Mouse (Mus musculus) cerebellum, adult 2 months (tissue): ENCODE measurements at regions not wholly inside any gene's neighbourhood (a gene's known extent, or its start where the extent isn't known, plus 50 kb on each side); places are given as distances from the start of the nearest gene placed in this dataset.

Experiments used
- DNase-seq, 2 experiments: peaks; one replicate each; pipeline ENCODE4 v3.0.0; 2021
- H3K27ac ChIP-seq: fragments of 200-500 bp; 2 replicates; pipeline ENCODE4 v1.5.1; 2012; ENCODE audit warnings: low read length, control low read depth, inconsistent platforms; ENCODE audit not compliant: insufficient read depth
- H3K27me3 ChIP-seq: fragments of 200-500 bp; 2 replicates; pipeline ENCODE4 v1.6.1; 2012; ENCODE audit warnings: inconsistent platforms, mild to moderate bottlenecking, low read length, moderate library complexity; ENCODE audit not compliant: control insufficient read depth, insufficient read depth
- H3K4me1 ChIP-seq: fragments of 200-500 bp; 2 replicates; pipeline ENCODE4 v1.6.1; 2011; ENCODE audit warnings: low read length; ENCODE audit not compliant: control insufficient read depth, insufficient read depth
- H3K4me3 ChIP-seq: fragments of 200-500 bp; replicated peaks from 2 replicates; pipeline ENCODE3; 2011; ENCODE audit warnings: mild to moderate bottlenecking, low read depth, low read length, control low read depth; ENCODE audit not compliant: insufficient read depth
- CTCF ChIP-seq: fragments of 200-500 bp; IDR thresholded peaks from 2 replicates; pipeline ENCODE4 v1.5.1; 2011; ENCODE audit warnings: low read depth, mild to moderate bottlenecking, control low read depth, low read length, moderate library complexity, borderline replicate concordance; ENCODE audit not compliant: insufficient read depth
- POLR2A ChIP-seq: fragments of 200-500 bp; IDR thresholded peaks from 2 replicates; pipeline ENCODE4 v1.6.1; 2011; ENCODE audit warnings: low read length, control low read depth, borderline replicate concordance; ENCODE audit not compliant: insufficient read depth
- WGBS: fragments of 180-500 bp; shearing (Covaris S2); methylation state at CpG from one replicate; pipeline ENCODE4 v1.1.7; 2018; 5-methylcytosine and 5-hydroxymethylcytosine counted together

GRCm38 (mm10) chr10:24384061-24384460 is 160.7 kb downstream of the Moxd1 start:
- no peak overlapping the region for H3K4me3 ChIP-seq
- no peak overlapping the region for H3K27ac ChIP-seq
- H3K27me3 ChIP-seq = no peaks in the 10 kb centered on the region
- WGBS = 86% methylated on average over 2 of the region's 2 CpGs
- H3K4me1 ChIP-seq = no peaks in the 10 kb centered on the region
- TF ChIP-seq CTCF (no peak), POLR2A (no peak)
- DNase-seq = no peak

GRCm38 (mm10) chr10:24388229-24388628 is 164.9 kb downstream of the Moxd1 start:
- no peak for DNase-seq
- Histone ChIP-seq H3K27me3 (no peaks in the 10 kb centered on the region), H3K27ac (no peak overlapping the region), H3K4me3 (no peak overlapping the region), H3K4me1 (no peaks in the 10 kb centered on the region)
- TF ChIP-seq CTCF (no peak), POLR2A (no peak)
- 59% methylated on average over 2 of the region's 2 CpGs for WGBS

GRCm38 (mm10) chr10:24391039-24391438 is 167.7 kb downstream of the Moxd1 start:
- no peak for DNase-seq
- Histone ChIP-seq H3K27me3 (no peaks in the 10 kb centered on the region), H3K4me1 (no peaks in the 10 kb centered on the region), H3K27ac (no peak overlapping the region), H3K4me3 (no peak overlapping the region)
- TF ChIP-seq CTCF (no peak), POLR2A (no peak)
- WGBS = 79% methylated on average over 6 of the region's 6 CpGs

- Histone ChIP-seq H3K4me3 (no peak overlapping the region), H3K4me1 (no peaks in the 10 kb centered on the region), H3K27me3 (no peaks in the 10 kb centered on the region), H3K27ac (no peak overlapping the region)
- no peak for TF ChIP-seq POLR2A
- no peak for TF ChIP-seq CTCF
- DNase-seq = no peak
- 66% methylated on average over 3 of the region's 3 CpGs for WGBS
Measured at GRCm38 (mm10) chr10:24392066-24392465, 168.7 kb downstream of the Moxd1 start.

GRCm38 (mm10) chr10:24395999-24396784 is 172.9 kb downstream of the Moxd1 start:
- Histone ChIP-seq H3K27ac (no peak overlapping the region), H3K4me1 (no peaks in the 10 kb centered on the region), H3K4me3 (no peak overlapping the region), H3K27me3 (no peaks in the 10 kb centered on the region)
- DNase-seq = no peak
- 73% methylated on average over 13 of the region's 13 CpGs for WGBS
- TF ChIP-seq POLR2A = no peak
- TF ChIP-seq CTCF = no peak

GRCm38 (mm10) chr10:24397125-24397524 is 173.8 kb downstream of the Moxd1 start:
- Histone ChIP-seq H3K4me1 (no peaks in the 10 kb centered on the region), H3K4me3 (no peak overlapping the region), H3K27me3 (no peaks in the 10 kb centered on the region), H3K27ac (no peak overlapping the region)
- no peak for DNase-seq
- 67% methylated on average over 2 of the region's 2 CpGs for WGBS
- TF ChIP-seq CTCF = no peak
- TF ChIP-seq POLR2A = no peak

GRCm38 (mm10) chr10:24404851-24405250 is 181.5 kb downstream of the Moxd1 start:
- no peaks in the 10 kb centered on the region for H3K27me3 ChIP-seq
- H3K4me1 ChIP-seq = no peaks in the 10 kb centered on the region
- H3K27ac ChIP-seq = no peak overlapping the region
- H3K4me3 ChIP-seq = no peak overlapping the region
- no peak for TF ChIP-seq CTCF
- no peak for TF ChIP-seq POLR2A
- DNase-seq = no peak
- 77% methylated on average over 4 of the region's 4 CpGs for WGBS

GRCm38 (mm10) chr10:24406953-24407352 is 183.6 kb downstream of the Moxd1 start:
- Histone ChIP-seq H3K27ac (no peak overlapping the region), H3K4me3 (no peak overlapping the region), H3K27me3 (no peaks in the 10 kb centered on the region), H3K4me1 (no peaks in the 10 kb centered on the region)
- DNase-seq = no peak
- TF ChIP-seq CTCF = no peak
- no peak for TF ChIP-seq POLR2A
- 34% methylated on average over 3 of the region's 3 CpGs for WGBS
